Mouse (Mus musculus) thymus, postnatal 14 days (tissue): ENCODE measurements at regions not wholly inside any gene's neighbourhood (a gene's known extent, or its start where the extent isn't known, plus 50 kb on each side); places are given as distances from the start of the nearest gene placed in this dataset.

ENCODE experiments used
- DNase-seq: peaks from one replicate; pipeline ENCODE4 v3.0.0; 2021

- no peak for DNase-seq
Measured at GRCm38 (mm10) chr17:79798361-79798760, 83.5 kb upstream of the Cyp1b1 start.

DNA sequence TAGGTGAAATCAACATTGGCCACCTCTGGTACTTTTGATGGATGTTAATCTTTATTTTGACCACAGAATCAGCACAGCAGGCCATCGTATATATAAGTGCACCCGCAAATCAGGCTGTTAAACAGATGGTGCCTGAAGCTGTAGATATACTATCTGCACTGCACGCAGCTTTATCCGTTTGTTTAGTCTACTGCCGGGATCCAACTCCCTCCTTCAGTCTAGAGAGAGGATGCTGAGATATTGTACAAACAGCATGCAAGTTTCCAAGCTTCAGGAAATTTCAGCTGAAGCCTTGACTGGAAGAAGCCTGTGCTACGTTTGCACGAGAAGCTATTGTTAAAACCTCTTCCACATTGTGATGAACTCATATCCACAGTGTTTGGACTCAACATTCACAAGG is 75.3 kb upstream of the Cyp1b1 start:
- DNase-seq, result no peak

- peak; percentile 53 for DNase-seq
Measured at GRCm38 (mm10) chr17:79787201-79787600, 72.3 kb upstream of the Cyp1b1 start.

DNA sequence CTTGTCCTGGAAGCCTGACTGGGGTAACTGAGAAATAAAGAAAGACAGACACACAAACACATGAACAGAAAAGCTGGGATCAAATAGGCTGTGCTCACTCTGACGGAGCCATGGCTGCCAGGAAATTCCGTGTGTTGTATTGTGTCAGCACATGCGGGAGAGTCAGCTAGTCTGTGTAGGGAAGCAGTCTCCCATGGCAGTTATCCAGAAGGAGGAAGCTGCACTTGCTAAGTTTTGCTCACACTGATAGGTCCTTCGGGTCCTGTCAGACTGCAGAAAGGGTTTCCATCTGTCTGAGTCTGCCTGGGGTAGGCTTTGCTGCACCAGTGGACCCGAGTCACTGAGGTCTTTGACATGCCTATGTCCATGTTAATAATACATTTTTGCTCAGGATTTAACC is 71.8 kb upstream of the Cyp1b1 start:
- peak; percentile 7 for DNase-seq

DNA sequence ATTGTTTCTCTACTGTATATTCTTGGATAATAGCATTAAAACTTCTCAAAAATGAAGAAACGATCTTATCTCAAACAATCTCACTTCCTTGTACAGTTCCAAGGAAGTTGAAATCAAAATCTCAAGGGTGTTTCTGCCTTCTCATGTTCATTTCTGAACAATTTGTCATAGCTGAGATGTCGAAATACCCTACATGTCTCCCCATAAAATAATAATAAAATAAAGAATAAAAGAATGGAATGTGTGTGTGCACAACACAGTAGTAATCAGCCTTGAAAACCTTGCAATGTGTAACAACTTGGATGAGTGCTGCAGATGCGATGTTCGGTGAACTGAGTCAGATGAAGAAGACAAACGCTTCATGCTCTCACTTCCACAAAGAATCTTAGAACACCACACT is 71.4 kb upstream of the Cyp1b1 start:
- no peak for DNase-seq

- no peak for DNase-seq
Measured at GRCm38 (mm10) chr17:79784256-79784870, 69.5 kb upstream of the Cyp1b1 start.

DNA sequence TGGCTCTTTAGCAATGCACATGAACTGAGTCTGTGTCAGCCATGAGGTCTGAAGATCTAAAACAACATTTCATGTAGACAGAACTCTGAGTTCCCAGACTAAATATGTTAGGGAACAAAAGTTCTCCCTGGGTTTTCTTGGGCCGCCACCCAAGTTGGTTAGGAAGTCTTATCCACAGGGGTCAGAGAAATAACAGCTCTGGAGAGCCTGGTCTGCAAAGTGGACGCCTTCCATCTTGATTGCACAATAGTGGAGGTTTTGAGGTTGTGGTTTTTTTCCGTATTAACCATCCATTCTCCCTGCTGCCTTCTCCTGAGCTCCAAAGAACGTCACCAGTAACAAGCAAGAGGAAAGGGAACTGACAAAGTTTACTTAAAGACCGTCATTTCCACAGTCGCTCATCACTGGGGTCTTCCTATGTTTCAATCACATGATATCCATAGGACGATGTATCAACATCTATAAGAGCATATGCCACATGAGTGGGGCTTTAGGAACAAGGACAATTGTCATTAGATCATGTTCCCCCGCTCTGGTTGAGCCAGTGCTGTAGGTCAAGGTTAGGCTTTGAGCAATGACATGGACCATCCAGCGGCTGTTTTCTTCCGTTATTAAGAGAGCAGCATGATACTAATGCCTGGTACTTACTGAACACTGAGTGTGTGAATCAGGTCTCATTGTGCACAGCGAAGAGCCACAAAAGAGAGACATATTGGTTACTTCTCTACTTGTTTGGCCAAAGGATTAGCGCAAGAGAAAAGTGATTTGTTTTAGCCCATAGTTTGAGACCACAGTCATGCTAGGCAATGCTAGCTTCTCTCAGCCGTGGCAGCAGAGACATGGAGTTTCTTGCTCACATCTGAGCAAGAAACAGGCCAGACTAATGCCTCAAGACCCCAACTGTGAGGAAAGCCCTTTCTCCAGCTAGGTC is 67.1 kb upstream of the Cyp1b1 start:
- no peak for DNase-seq

- DNase-seq, result no peak
Measured at GRCm38 (mm10) chr17:79781262-79781661, 66.4 kb upstream of the Cyp1b1 start.

- DNase-seq, result no peak
Measured at GRCm38 (mm10) chr17:79777874-79778395, 63.1 kb upstream of the Cyp1b1 start.

GRCm38 (mm10) chr17:79776177-79776576 is 61.3 kb upstream of the Cyp1b1 start:
- DNase-seq, result no peak

DNA sequence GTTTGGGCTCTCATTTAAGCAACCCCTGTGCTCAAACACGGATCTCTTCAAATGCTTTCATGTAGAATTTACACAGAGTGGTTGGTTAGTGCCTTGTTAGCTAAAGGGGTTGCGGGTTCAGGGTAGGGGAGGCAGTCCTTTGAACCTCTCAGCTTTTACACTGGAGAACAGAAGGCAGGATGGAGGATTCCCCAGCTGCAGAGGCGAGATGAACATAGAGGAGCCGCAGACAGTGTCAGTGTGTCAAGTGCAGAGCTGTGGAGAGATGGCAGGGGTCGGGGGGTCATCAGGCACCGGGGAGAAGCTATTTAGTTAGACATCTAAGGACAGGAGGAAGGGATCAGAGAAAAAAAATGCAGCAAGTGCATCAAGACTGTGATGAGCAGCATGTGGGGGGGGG is 60.4 kb upstream of the Cyp1b1 start:
- DNase-seq, result peak; percentile 28

- no peak for DNase-seq
Measured at GRCm38 (mm10) chr17:79774291-79774690, 59.4 kb upstream of the Cyp1b1 start.

DNA sequence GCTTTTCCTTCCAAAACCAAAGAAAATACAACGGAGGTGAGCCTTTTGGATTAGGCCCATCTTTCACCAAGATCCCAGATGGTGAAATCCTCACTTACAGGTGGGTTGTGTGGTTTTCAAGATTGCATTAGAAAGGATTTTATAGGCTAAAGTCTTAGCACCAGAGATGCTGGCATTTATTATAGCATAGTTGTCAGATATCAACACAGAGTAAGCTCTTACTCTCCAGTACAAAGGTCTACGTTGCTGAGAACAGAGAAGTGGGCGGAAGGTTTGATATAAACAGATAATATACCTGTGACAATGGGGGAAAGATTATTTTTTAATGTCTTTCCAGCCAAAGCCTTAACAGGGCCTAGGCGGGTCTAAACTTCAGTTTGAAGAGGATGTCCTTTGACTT is 57.4 kb upstream of the Cyp1b1 start:
- no peak for DNase-seq

DNA sequence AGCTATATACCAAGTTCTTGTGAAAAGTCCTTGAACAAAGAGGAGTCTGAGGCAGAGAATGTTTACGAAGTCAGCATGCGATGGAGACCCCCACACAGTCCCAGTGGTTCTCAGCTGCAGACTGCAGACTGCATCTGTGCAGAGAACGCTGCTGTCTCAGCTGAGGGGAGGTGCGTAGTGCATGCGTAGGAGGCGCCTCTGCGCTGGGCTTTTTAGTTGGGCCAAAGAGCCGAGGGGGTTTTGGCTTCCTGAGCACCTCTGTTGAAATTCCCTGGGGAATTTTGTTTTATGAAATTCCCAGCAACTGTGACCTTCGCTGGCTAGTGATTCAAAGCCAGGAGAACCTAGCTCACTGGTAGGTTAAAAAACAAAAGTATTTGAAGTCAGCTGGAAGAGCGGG is 56.9 kb upstream of the Cyp1b1 start:
- DNase-seq, result no peak

GRCm38 (mm10) chr17:79770911-79771310 is 56.0 kb upstream of the Cyp1b1 start:
- DNase-seq, result no peak

GRCm38 (mm10) chr17:79769824-79770223 is 55.0 kb upstream of the Cyp1b1 start:
- no peak for DNase-seq

DNA sequence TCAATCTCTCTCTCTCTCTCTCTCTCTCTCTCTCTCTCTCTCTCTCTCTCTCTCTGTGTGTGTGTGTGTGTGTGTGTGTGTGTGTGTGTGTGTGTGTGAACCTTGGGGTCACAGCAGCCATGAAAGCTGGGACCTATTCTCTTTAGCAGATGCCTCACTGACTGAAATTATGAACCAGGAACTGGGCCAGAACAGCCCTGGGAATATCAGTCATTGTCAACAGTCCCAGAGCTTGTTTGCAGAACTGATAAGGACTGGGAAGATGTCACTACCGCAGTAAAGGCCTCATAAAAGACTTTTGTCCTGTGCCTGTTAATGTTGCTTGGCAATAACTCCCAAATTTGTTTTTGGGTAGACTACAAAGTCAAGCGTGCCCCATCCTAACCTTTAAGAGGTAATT is 53.2 kb upstream of the Cyp1b1 start:
- DNase-seq, result no peak

- DNase-seq, result no peak
Measured at GRCm38 (mm10) chr17:79765061-79765794, 50.4 kb upstream of the Cyp1b1 start.
